Mouse (Mus musculus) MN1 (cell line): ENCODE results near the gene Ascl1.

Experiments used
- DNase-seq: peaks from one replicate; pipeline ENCODE4 v3.0.0-alpha.2; 2016; ENCODE audit warnings: low spot score

Ascl1 gene

DNA sequence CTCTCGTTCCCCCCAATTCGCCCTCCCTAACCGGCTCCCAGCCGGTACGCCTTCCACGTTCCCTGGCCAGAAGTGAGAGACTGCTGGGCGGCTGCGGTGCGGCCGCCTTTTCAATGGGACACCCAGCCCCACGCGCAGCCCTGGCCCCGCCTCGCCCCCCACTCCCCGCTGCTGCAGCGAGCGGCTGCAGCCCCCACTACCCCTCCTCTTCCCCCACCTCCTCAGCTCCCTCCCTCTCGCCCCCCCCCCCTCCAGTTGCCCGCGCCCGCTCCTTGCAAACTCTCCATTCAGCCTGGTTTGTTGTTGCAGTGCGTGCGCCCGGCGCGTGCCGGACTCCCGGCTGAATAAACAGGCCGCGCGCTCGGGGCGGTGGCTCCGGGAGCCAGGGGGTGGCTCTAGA, at the start of gene Ascl1:
Gene Ascl1, minus strand, starts transcription at position 85 of the 400 bp plus-strand sequence.
- peak; percentile 41 for DNase-seq

DNA sequence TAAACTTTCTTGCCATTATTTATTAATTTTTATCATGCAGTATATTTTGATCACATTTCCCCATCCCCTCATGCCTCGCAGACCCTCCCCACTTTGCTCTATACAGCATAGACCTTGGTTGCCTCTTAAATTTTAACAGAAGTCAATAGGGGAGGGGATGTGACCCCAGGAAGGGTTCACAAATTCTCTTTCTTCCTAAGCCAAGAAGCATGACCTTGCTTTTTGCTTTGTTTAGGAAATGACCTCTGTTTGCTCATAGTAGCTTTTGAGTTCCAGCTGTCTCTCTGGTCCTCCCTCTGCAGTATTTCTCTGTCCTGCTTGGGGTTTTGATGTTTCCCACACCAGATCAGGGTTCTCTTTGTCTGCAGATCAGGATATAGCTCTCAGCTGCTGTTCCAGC, 40.7 kb upstream of the Ascl1 start:
- DNase-seq, result no peak

DNA sequence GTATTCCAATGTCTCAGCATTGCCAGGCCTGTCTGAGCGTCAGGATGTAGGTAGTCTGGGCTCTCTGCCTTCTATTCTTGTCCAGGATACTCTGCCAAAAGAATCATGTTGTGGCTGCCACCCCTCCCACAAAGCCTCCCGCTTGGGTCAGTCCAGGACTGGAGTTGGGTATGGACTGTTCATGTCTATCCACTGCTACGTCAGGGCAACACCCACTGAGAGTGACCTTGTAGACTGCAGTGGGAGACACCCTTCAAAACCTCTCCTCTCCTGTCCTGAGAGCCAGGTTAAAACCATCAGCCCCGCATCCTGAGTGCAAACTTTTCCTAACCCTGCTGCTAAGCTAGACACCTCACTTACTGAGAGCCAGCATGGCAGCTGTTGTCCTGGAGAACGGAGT, 28.2 kb upstream of the Ascl1 start, which contains the start of gene Pah:
Gene Pah, plus strand, starts transcription at position 150 of the 400 bp plus-strand sequence.
- no peak for DNase-seq

DNA sequence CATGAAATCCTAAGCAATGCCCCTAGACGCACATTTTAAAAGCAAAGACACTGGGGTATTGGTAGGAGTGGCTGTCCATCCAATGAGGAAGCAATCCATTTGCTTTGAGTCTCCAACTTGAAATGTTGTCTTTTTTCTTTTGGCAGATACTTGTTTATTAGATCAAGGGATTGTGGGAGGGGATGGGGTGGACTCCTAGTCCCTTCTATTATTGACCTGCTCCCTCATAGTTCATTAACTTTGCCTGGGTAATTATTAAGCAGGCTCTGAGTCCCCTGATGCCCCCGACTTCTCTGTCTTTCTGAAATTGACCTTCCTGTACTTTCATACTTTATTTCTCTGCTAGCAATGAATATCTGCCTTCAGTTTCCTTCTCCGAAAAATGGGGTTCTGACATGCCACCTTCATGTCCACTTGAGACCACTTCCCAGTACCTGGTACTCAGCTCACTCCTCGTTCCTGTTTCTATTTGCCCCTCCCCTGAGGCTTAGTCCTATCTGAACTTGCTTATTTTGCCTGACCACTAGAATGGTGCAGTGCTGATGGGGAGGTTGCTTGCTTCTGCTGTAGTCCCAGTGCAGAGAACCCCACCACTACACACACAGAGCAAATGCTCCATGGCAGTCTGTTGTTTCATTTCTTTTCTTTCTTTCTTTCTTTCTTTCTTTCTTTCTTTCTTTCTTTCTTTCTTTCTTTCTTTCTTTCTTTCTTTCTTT, 27.1 kb upstream of the Ascl1 start:
- no peak for DNase-seq

DNA sequence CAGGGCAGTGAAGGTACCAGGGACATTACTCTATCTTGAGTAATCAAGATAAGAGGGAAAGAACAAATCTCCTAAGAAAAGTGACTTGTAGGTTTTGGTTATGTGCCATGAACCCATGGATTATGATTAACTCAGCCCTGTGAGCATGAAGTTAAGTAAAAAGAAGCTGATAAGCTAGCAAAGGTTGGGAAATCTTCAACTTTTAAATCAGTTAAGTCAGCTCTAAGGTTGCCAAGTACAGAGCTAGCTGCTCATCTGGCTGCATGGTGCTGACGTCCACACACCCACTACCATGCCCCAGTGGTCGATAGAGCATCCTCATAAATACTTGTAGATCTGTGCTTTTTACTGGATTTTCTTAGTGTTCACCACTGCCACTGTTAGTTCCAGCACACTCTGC, 25.1 kb upstream of the Ascl1 start:
- DNase-seq, result no peak

DNA sequence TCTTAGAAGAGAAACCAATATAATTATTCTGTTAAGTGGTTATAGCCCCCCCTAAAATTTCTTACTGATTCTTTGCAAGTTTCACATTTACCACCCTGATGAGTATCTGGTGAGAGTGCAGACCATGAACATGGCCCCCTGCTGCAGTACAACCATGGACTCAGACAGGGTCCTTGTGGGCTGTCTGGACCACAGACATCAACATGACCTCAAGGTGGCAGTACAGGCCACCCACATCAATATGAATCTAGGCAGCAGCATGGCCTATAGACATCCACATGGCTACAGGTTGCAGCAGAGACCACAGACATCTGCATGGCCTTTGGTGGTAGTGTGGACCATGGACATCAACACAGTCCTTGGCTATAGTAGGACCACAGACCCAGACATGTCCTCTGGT, 19.6 kb upstream of the Ascl1 start:
- DNase-seq, result no peak

DNA sequence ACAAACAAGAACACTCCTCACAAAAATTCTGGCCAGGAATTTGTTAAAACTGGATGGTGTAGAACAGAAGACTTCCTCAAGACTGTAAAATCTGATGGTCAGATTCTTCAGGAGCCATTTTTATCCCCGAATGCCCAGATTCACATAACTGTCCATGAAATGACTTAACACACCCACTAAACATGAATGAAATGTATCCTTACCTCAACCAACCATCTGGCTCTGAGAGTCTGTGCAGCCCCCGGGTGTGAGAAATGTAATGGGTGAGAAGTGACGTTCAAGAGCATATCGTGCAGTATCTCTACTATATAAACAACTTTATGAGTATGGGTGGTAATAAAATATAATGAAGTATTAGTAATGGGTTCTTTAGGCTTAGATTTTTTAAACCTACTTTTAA, 15.1 kb upstream of the Ascl1 start:
- no peak for DNase-seq

DNA sequence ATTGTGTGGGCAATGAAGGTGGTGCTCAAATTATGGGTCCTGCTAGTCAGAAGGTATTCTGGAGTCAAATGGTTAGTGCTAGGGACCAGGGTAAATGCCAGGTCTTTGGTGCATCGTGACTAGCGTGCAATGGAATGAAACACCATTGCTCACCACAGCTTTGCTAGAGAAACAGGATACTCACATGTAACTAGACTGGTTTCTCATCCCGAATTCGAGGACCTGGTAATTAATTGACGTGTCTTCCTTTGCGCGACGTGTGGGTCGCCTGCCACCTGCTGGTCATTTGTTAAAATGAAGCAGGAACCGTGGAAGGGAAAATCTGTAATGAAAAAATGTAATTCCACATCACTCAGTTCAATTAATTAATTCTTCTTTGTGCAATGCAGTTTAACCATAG, 10.5 kb upstream of the Ascl1 start:
- peak; percentile 78 for DNase-seq

DNA sequence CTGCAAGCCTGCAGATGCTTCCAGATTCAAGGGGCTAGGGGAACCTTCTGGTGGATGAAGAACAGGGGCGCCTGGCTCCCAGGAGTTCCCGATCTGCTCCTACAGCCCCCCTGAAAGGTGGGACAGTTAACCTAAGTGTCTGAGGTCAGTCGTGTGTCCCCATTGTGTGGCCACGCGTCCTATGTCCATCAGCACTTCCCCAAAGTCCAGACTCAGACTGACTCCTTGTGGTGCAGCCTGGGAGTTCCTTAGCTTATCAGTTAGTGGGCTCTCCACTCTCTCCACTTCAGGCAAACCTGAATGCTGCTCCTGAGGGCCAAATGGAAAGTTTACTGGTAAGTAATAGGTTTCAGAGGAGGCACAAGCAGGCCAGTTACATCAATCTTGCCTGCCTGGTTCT, 8.8 kb upstream of the Ascl1 start:
- peak; percentile 66 for DNase-seq

DNA sequence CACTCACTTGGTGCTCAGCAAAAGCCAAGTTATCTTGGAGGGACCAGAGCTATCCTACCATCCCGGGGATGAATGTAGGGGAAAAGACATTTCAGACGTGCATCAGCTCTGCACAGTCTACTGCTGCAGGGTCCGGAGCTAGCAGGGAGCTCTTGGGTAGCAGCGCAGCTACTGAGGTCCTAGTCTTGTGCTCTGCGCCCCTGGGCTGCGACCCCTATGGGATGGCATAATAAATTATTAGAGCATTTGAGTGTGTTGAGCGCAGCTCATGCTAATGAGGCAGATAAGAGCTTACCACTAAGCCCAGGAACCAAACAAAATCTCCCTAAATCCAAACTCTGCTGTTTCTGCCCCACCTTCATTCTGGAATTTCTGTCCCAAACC, 8.2 kb upstream of the Ascl1 start:
- DNase-seq, result peak; percentile 41

DNA sequence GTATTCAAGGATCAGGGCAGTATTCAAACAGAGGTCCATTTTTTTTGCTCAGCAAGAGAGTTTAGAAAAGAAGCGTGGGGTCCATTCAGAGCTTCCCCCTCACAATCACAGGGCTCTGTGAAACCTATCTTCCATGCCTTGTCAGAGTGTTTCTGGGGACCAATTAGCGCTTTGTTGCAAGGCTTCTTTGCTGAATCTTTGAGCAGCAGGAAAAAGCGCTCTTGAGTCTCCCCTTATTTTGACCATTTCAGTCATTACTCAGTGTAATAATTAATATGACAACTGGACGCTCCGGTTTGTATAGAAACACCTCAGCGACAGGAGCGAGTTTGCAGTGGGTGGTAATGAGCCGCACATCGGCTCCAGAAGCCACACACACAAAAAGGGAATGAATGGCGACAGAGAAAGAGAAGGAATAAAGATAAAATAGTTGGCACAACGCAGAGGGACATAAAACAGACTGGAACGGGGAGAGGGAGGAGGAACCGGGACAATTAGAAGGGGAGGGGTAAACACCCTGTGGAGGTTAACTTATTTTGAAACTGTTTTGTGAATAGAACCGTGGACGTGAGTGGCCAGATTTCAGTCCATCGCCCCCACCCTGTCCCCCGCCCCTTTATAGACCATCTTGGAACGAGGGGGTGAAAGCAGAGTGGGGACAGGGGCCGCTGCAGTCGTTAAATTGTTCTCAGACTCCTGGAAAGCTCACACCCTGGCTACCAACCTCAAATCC, 7.6 kb upstream of the Ascl1 start:
- no peak for DNase-seq

DNA sequence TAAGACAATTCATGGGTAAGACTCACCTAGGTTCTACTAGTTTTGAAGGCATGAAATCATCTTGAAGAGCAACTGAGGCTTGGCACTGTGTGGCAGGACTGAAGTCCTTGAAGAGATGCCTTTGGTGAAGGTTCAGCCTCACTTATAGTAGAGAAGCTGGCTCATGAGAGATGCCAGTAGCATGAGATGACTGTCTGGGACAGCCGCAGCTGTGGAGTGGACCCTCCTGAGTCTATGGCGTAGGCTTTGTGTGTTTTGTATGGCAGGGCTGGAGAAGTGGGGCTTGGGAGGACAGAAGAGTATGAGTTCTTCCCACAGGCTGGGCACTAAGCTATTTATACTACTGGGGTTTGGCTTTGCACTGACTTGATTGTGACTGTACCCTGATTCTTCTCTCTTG, 3.6 kb upstream of the Ascl1 start:
- no peak for DNase-seq

DNA sequence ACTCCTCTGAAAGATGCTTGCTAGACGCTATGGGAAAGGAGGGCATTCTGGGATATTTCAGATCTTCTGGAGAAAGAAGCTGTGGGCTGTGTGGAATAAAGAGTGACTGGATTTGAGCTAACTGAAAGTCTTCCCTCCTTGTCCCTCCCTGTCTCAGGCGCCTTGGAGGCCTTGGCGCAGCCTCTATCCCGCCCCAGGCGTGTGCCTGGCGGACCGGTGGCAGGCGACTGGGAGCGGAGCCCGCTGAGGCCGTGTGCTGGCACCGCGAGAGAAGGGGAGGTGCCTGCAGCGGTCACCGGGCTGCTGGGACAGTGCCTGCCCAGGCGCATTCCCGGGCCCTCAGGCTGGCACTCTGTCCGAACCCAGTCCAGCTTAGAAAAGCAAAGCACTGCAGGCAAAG, 1.1 kb upstream of the Ascl1 start:
- DNase-seq, result peak; percentile 48

DNA sequence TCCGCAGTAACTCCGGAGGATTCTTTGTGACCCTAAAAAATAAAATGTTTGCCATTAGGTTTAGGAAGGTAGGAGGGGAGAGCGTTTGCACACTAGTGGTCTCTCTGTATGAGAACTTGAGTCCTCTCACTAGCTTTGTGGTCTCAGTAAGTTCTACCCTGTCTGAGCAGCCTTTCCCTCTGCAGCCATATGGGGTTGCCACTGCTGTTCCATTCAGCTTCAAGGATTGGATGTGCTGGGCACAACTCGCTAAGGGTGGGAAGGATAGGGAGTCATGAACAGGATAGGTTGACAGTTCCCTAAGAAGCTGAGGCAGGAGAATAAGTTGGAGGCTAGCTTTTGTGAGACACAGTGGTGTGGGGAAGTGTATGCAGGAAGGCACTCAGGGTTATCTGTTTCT, 716 bp upstream of the Ascl1 start:
- no peak for DNase-seq

DNA sequence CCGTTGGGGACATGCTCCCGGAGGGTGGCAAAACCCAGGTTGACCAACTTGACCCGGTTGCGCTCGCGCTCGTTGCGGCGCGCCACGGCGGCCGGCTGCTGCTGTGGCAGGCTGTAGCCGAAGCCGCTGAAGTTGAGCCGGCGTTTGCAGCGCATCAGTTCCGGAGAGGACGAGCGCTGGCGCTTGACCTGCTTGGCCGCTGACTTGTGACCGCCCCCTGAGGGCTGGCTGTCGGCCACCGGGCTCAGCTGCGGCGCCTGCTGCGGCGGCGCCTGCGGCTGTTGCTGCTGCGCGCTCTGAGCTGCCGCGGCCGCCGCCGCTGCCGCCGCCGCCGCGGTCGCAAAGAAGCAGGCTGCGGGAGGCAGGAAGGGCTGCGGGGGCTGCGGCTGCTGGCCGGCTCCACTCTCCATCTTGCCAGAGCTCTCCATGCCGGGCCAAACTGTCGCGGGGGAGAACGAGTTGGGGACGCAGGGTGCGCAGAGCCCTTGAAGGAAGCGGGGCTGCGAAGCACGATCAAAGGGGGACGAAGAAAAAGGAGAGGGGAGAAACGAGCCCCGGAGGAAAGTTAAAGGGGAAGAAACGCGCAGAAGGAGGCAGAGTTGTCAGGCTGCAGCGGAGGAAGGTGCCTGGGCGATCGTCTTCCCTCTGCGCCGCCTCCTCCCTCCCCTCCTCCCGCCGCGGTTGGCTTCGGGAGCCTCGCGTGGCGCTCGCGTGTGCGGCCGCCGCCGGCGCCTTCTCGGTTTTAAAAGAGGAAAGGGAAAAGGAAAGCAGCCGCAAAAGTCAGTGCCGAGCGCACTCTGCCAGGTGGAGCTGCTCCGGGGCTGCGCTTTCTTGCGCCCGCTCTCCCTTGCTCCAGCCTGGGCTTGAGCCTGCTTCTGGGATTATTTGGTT, 554 bp downstream of the Ascl1 start:
- DNase-seq, result peak; percentile 53

DNA sequence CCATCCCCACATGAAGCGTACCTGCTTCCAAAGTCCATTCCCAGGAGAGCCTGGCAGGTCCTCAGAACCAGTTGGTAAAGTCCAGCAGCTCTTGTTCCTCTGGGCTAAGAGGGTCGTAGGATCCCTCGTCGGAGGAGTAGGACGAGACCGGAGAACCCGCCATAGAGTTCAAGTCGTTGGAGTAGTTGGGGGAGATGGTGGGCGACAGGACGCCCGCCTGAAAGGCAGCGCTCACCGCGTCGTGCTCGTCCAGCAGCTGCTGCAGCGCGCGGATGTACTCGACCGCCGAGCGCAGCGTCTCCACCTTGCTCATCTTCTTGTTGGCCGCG, 1.2 kb downstream of the Ascl1 start:
- DNase-seq, result no peak

DNA sequence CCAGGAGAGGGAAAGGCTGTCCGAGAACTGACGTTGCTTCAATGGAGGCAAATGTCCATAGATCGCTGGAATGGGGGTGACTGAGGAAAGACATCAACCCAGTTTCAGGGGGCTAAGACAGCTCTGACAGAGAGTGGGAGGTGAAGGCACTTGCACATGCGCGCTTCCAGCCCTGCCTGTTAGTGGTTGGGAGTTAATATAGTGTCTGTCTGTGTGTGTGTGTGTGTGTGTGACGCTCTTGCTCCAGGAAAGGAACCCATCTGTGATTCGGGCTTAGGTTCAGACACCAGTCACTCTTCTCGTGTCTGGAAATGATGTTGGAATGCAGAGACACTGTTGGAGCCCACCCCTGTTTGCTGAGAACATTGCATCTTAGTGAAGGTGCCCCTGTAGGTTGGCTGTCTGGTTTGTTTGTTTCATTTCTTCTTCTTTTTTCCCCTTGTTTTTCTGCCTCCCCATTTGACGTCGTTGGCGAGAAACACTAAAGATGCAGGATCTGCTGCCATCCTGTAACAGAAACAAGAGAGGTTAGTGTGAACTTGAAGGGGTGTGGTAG, 1.9 kb downstream of the Ascl1 start:
- no peak for DNase-seq

DNA sequence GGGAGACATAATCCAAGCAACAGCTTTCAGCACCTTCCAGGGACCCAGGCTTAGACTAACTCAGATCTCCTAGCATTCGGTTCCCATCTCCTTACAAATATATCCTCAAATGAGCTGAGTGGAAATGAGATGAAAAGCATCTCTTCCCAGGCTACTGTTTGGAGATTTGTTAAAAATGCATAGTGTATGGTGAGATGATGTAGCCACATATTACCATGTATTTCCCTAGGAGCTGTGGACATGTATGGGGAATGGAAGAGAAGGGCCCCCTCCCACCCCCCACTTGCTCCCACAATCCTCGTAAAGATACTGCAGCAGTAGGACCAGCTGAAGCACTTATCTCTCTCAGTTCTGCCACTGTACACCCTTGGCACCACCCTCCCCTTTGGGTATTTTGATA, 3.1 kb downstream of the Ascl1 start:
- no peak for DNase-seq

DNA sequence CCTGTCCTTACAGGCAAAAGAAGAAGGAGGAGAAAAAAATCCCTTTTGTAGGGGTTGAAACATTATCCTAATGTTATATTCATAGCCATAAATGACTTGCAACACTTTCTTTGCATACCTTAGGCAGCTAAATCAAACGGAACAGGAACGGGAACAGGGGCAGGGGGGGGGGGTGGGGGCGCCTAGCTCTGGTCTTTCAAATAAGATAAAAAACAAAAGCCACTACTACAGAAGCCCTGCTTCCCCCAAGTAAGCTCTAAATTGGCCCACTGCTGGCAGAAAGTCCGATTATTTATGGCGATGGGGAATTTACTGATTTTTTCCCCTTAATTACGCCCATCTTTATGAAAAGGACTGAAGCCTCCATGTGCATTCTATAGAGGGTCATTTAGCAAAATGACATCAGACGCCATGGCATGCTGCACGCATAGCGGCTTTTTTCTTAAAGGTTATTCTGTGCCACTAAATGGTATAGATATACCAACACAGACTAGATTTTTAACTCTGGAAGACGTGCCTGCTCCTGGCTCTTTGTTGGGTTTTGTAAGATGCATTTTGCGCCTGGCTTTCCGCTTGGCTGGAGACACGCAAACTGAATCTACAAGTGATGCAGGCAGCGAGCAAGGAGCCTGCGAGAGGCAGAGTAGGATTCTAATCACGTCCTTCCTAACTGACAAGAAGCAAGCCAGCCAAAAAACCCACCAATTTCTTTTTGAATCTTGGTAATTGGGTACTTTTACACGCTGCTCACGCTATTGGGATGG, 4.0 kb downstream of the Ascl1 start:
- DNase-seq, result peak; percentile 55

DNA sequence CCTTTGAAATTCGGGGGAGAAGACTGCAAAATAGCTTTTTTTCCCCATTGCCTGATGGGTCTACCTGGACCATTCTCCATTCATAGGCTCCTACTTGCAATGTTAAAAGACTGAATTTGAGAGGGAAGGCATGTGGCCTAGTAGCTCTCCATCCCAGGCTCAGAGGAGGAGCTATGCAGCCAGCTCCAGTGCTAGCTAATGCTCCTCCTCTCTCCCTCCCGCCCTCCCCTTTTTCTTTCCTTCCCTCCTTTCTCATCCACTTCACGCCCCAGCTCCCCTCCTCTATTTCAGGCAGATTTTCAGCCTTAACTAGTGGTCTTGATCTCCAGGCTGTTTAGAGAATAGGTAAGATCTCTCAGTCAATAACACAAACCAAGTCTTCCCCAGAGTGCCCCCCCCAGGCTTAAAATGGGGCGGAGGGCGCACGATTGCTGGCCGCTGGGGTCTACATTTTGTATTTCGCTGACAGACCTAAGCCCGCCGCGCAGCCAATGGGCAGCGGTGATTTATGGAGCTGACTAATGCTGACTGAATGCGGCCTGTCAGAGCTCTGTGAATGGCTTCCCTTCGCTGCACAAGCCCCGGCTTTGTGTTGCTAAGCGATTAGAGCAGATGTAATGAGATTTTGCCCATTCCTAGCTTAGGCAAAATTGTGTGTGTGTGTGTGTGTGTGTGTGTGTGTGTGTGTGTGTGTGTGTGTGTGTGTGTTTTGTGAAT, 4.9 kb downstream of the Ascl1 start:
- peak; percentile 90 for DNase-seq
